Mouse (Mus musculus): ENCODE results near the gene Scamp4.

The Scamp4 gene

DNA sequence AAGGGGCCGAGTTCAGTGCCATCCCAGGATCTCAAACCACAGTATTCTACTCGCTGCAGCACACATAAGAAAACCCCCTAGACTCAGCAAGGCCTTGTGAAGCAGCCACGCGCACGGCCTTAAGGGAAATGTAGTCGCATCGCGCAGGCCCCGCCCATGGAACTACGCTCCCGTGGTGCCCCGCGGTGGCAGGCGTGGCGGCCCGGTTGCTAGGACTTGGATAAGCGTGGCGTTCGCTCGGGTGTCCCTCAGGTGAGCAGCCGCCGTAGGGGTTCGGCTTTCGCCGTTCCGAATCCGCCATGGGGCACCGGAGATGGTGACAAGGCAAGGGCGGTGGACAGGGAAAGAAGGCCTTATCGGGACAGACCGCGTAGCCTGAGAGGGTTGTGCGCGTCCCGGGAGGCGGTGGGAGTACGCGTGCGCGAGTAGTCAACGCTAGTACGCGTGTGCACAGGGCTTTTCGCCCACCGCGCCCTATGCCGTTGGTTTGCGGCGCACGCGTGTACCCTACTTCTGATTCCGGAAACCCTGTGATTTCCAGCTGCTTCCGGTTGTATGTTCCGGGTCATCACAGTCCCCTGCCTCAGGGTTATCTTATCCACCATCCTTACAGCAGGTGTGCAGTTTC lies at the start of gene Scamp4, which contains the start of gene Adat3:
TSS of gene Scamp4 (plus strand) at position 175 of the 628 bp plus-strand sequence.
TSS of gene Adat3 (plus strand) at position 183 of the 628 bp plus-strand sequence.
- DNase-seq (ENCODE audit: low spot score): peak; percentile 96

DNA sequence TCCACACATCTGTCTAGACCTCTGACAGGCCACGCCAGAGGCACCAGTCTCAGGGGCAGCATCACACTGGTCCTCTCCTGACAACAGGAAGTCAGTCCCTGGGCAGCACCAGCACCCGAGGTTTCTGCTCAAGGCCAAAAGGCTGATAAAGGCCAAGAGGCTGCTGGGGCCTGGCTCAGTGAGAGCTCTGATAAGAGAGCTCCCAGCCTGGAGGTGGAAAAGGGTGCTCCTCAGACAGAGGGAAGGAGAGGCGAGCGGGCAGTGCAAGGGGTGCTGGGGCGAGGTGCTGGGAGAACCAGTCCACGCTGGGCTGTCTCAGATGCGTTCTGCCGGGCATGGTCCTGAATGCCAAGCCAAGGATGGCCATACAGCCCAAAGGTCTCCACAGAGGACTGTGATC lies 49.1 kb upstream of the Scamp4 start:
- no peak for DNase-seq (ENCODE audit: low spot score)

DNA sequence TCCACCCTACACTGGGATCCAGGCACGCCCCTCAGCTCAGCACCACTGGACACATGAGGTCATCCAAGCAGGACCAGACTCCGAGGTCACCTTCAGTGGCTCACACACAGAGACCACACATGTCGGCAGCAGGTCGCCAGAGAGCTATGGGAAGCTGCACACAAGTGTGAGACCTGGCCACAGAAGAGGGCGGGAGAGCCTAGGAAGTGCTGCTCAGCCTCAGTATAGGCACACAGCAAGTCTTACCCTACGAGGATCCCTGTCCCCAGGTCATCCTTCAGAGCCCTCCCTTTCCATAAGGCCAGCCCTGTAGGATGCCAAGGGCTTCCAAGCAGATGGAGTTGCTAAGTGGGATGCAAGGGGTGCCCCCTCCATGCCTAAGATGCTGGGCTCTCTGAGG lies 48.7 kb upstream of the Scamp4 start:
- DNase-seq (ENCODE audit: low spot score): no peak

DNA sequence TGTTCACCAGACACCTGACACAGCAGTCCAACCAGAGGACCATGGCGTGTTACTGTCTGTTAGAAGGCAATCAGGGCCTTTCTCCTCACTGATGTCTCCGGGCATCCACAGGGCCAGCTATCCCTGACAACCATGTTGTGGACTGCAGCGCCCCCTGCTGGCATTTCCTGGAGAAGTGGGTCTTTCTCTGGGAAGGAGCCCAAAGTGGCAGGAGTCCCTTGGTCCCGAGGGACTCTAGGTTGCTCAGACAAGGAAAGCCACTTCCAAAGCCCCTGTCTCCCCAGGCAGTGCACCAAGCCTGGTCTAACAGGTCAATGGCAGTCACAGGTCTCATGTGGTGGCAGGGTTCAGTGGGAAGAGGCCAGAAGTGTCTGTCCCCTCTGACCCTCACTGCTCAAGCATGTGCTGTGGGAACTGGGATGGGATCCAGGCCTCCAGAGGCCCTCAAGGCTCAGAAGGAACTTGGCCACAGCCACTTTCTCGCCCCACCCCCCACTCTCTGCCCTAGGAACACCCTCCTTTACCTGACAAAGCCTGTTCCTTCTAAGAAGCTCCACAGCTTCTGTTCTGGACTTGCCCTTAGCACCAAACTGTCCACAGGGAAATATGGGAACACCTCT lies 45.2 kb upstream of the Scamp4 start:
- DNase-seq (ENCODE audit: low spot score): peak; percentile 79

DNA sequence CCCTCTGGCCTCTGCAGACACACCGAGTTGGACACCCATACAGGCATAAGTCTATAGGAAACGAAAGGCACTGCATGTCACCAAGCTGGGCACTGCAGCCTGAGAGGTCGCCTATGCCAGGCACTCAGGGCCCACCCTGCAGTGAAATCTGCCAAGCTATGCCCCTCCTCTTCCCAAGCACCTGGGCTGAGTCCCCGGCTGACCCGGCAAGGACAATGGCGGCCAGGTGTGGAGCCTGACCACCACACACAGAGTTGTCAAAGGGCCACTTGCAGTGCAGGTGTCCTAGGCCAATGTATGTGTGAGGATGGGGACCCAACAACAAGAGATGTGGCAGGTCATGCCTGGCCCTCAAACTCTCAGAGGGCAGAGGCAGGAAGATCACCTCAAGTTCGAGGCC lies 43.2 kb upstream of the Scamp4 start:
- no peak for DNase-seq (ENCODE audit: low spot score)

DNA sequence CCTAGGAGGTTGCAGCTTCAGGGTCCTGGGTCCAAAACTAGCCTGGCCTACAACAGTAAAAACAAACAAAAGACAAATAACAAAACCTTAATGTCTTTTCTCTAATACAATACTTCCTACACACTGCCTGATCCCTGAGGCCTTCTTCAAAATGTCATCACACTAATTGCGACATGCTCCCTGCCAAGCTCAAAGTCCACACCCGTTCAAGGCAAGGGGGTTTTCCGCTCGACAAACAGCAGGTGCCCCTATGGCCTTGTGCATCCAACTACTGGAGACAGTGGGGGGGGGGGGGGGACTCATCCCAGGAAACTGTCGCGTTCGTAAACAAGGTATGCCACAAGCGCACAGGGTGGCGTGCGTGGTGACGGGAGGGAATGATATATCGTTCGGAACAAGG lies 42.1 kb upstream of the Scamp4 start:
- DNase-seq (ENCODE audit: low spot score): no peak

DNA sequence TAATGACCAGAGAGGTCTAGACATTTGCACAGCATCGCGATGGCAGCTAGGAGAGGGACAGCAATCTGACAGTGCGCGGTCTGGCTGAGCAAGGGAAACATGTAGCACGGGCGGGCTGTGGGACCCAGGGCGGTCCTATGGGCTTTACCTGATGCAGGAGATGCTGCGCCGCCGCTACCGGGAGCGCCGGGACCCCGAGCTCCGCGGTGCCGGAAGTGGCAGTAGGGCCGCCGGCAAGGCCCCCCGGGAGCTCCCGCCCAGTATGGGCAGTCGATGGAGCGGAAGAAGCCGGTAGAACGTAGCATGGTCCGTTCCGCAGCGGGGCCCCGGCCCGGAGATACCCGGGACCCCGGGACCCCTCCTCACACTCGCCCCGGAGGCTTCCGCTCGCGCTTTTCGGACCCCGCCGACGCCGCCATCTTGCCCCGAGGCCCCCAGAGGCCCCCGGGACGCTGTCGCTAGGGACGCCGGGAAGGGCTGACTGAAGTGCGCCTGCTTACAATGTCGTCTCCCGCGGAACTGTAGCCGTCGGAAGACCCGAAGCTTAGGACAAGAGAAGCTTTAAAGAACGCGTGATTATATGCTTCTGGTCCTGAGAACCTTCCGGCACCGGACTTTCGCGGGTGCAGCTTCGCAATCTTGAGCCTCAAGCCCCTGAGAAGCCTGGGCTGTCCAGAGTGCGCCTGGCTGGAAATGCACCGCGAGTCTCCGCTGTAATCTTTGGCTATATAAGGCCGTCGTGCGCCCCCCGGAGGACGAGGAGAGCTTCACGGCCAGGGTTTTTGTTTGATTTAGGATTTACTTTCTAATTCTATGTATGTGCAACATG lies 41.3 kb upstream of the Scamp4 start, which contains the start of gene Rexo1:
TSS of gene Rexo1 (minus strand) at position 445 of the 829 bp plus-strand sequence.
- peak; percentile 96 for DNase-seq (ENCODE audit: low spot score)

DNA sequence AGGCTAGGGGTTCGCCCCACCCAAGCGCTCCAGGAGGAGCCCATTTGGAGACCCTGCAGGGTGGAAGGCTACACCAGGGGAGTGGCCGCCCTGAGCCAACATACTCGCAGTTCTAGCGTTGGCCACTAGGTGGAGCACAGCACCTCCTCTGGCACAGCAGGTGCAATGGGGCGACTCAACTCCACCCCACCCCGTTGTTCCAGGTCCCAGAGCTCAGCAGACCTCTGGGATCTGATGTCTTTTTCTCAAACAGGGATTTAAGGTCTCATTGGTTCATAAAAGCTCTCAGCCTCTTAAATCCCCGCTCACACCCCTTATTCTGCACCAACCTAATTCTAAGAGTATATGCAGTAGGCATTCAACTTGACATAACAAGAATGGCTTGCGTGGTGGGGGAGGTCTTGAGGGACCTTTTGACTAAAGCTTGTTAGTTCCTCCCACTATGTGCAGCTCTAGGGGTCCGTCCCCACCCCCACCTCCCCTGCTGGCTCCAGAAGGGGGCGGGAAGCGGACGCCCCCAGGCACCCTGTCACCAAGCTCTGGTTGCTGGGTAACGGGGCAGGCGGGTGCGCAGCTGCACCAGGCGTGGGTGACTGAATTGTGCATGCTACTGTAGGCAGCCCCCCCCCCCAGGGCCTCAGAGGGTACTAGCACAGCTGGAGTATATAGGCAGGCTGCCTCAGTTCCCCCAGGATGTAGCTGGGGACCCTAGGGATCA lies 36.1 kb upstream of the Scamp4 start:
- peak; percentile 92 for DNase-seq (ENCODE audit: low spot score)

DNA sequence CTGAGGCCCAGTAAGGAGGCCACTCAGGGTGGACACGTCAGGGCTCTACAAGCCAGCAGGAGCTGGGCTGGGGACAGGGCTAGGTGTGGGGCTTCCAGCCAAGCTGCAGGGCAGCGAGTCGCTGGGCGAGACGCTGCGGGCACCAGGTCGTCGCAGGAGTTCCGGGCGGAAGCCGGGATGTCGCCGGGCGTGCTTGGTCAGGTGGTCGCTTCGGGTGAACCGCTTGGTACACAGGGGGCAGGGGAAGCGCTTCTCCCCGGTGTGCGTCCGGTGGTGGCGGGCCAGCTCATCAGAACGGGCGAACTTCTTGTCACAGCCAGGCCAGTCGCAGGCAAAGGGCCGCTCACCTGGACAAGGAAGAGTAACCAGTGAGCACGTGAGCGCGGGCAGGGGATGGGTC lies 33.8 kb upstream of the Scamp4 start:
- no peak for DNase-seq (ENCODE audit: low spot score)

DNA sequence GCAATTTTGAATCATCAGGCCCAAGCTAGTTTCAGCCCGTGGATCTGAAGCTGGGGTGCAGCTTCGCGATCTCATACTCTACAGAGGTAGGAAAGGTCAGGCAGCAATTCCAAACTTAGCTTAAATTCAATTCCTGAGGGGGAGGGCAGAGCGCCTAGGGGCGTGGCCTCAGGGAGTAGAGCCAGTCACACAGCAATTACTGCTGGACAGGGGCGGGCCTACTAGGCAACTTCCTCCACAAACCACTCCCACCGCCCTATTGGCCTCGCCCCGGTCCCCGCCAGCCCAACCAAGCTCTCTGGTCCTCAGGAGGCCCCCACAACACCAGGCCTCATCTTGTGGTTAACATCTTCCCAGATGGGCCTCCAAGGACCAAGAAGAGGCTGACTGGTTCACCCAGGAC lies 33.0 kb upstream of the Scamp4 start:
- DNase-seq (ENCODE audit: low spot score): peak; percentile 60

DNA sequence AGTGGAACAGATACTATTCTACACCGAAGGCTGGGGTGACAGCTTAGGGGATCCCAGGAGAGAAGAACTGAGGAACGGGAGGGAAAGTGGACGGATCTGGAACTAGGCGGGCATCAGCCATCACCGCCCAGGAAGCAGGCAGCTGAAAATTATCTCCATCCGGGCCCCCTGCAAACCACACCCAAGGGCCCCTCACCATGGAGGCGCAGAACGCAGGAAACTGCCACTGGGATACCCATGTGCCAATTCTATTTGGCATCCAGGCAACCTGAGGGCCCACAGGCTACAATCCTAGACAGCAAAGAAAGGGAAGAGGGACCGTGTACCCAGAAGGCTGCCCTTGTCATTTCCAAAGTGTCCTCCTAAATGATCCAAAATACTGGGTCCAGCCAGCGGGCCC lies 32.3 kb upstream of the Scamp4 start:
- DNase-seq (ENCODE audit: low spot score): no peak

DNA sequence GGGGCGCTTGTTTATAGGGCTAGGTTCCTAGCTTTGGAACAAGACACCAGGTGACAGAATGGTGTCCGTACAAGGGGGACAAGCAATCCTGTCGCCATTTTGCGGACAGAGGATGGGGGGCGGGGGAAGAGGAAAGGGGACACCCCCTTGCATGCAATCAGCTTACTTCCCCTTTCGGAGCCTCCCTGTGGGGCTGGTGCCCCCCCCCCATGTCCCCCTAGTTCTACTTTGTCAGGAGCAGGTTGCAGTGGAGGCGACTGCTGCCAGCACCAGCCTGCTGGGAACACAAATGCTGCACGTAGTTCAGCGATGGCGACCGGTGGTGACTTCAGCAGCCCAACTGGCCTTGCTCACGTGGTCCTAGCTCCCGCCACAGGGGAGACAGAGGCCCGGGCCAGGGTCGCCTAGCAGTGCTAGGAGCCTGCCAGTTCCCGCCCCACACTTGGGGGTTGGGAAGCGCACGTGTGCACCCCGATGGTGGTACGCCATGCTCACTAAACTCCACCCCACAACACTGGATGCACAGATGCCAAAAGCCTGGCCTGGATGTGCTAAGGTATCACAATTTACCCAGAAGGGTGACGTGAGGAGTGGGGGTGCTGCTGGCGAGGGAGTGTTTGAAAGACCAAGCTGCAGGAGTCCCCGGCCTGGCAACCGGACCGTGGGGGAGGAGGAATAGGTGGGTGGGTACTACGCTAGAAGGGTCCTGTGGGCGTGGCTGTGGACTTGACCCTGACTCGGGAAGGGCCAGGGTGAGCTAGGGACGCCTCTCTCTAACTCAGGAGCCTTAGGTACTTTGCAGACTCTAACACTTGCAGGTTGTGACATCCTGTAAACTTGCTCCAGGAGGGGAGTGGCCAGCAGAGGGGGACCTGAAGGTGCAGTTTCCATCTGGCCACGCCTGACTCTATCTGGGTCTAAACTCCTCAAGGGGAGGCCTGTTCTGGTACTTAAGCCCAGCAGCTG lies 31.5 kb upstream of the Scamp4 start:
- DNase-seq (ENCODE audit: low spot score): peak; percentile 55

DNA sequence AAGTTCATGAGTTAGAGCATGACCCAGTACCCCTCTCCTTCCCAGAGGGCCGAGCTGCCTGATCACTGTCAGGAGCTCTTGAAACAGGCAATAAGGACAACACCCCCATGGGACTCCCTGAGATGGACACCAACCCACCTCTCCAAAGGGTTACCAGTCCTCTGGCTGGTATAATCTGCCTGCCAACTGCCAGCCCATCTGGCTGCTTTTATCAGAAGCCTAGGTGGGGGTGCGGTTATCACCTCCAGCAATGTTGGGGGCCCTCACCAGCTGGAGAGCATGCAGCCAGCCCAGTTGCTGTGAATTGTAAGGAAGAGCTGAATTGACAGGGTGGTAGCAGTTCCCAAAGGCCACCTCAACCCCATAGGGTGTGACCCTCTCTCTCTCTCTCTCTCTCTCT lies 30.2 kb upstream of the Scamp4 start:
- DNase-seq (ENCODE audit: low spot score): no peak

DNA sequence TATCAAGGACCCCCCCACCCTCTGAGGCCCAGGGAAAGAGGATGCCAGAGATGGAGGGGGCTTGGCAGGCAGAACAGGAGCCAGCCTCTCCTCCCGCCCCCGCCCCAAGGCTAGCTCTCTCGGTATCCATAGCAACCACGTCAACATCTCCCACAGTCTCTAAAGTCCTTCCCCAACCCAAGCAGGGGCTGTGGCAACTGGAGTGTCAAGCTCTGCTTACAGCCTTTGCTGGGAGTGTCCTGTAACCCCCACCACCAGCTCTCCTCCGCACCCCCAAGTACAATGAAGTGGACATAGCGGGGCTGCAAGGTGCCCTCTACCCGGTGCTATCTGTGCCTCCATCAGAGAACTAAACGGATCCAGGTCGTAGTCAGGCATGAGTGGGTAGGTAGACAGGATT lies 28.7 kb upstream of the Scamp4 start:
- no peak for DNase-seq (ENCODE audit: low spot score)

DNA sequence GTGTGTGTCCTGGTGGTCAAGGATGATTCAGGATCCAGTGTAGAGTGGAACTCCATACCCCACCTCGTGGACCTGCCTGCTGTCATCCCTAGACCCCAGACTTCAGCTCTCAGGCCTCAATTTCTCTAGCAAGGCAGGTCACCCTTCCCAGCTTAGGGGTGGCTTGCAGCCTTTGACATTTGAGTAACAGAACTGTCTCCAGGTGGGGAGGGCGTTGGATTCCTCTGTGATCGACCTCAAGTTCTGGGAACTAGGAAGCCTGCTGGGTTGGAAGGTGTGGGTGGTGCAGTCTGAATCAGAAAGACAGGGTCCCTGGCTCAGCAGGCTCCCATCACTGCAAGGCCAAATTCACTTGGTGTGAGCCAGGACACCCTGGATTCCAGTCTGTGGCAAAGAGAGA lies 27.8 kb upstream of the Scamp4 start:
- no peak for DNase-seq (ENCODE audit: low spot score)

DNA sequence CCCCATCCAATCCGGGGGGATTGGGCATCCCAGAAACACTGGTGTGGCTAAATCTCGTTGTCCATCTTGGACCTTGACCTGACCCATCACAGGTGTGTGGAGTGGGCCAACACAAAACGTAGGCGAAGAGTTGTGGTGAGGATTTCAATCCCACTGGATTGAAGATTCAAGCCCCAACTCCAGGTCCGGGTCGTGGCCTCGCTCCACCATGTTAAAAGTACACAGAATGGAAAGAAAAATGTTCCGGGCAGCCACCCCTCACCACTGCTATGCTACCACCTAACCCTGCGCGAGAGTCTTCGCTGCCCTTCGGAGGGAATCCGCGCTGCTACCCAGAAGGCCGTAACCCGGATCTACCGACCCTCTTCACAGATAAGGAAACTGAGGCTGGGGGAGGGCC lies 26.7 kb upstream of the Scamp4 start:
- no peak for DNase-seq (ENCODE audit: low spot score)

DNA sequence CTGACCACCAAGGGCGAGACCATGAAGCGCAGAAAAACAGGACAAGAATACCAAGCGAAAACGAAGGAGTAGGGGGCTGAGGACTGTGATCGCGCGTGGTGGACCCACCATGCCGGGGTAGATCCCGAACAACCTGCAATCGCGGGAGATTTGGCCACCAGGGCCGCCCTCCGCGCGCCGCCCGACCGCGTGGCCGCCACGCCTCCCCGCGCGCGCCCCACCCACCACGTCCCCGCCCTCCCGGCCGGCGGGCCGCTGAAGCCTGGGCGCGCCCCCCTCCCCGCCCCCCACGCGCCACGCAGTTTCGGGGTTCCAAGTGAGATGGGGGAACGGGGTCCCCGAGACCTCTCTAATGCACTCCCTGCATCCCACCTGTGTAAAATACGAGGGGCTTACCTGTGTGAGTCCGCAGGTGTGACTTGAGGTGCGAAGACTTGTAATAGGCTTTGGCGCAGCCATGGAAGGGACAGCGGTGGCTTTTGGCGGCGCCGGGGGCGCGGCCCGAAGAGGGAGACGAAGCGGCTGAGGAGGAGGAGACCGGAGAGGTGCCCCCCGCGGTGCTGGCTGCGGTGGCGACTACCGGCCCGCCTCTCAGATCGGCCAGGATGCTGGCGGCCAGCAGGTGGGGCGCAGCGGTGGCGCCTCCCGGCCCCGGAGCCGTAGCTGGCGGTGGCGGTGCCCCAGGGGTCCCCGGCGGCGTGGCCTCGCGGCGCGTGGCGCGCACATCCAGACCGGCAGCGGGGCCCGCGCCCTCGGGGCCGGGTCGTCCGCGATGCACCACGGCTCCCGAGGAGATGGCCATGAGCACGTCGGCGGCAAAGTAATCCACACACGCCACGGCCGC lies 26.1 kb upstream of the Scamp4 start:
- peak; percentile 56 for DNase-seq (ENCODE audit: low spot score)

DNA sequence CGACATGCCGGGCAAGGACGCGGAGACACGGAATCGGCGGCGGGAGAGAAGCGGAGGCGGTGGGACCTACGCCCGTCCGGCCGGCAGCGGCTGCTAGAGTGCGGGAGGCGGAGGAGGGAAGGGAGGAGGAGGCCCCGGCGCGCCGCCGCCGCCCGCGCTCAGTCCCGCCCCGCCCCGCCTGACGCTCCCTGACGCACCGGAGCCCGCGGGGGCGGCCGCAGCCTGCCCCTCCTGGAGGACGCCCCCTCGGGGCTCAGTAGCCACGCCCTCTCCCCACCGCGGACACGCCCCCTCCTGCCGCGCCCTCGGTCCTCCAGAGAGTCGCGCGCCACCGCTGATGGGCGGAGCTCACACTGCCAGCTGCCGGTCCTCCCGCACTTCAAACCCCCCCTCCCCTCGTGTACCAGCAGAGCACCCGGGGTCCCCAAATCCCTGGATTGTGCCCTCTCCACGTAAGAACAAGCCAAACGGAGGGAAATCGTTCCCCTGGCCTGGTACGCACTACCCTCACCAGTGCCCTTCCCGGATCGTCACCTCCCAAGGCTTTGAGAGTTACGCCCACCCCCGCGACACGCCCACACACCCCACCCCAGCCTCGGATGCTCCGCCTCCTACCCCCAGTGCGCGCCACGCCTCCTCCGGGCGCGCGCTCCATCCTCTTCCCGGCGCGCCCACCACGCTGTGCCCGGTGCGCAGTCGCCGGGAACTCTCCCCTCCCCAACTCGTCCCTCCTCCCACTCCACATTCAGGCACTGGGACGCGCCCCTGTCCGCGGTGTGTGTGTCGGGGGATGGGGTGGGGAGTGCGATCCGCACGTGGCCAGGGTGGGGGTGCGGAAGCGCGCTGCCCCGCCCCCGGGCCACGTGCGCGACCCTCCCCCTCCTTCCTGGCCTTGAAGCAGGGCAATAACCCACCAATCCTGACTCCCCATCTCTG lies 25.2 kb upstream of the Scamp4 start, which contains the start of gene Klf16:
TSS of gene Klf16 (minus strand) at position 127 of the 936 bp plus-strand sequence.
- DNase-seq (ENCODE audit: low spot score): peak; percentile 98

Measured in layer of hippocampus, adult 11-12 months (tissue).